Mouse (Mus musculus) layer of hippocampus, postnatal 14 days (tissue): ENCODE measurements at regions not wholly inside any gene's neighbourhood (a gene's known extent, or its start where the extent isn't known, plus 50 kb on each side); places are given as distances from the start of the nearest gene placed in this dataset.

Experiments used
- DNase-seq, 2 experiments: peaks; one replicate each; pipeline ENCODE4 v3.0.0; 2021 to 2022; ENCODE audit warnings: low spot score in 2 of 2, mixed read lengths in 1 of 2

DNA sequence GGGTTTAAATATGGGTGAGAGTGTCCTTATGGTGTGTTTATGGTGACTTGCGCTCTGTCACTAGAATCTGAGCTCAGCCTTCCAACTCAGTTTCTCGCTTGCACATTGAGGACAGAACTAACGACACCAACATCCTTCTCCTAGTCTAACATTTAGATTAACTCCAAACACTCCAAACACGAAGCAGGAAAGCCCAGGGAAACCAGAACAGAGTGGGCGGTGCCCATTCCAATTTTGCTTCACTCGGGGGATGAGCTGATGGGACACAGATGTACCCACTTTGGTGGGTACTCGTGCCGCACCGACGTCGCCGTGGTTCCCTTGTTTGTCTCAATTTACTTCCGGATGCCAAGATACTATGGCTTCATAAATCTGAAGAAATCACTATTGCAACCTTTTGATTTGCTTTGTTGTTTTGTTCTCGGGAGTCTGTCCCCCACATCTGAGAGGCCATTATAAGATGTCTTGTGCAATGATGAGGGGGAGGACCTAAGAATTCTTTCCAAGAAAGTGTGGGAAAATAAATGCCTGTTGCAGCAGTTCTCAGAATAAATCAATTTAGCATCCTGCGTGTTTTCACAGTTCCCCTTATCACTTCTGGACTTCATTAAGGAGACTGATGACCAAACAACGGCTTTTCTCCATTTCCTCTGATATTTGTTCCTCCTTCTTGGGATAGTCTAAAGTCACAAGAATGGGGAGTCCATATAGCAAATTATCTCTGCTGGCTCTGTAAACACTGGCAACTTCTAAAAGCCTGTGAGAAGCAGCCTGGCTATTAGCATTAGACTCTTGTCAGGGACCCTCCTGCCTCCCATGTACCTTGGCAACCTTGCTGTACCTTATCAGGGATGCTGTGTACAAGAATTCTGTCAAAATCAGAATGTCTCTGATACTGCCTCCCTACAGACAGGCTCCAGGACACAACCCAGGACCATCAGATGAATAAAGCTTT is 96.2 kb upstream of the Klf9 start:
- no peak for DNase-seq

GRCm38 (mm10) chr19:23051456-23051855 is 89.6 kb upstream of the Klf9 start:
- DNase-seq = no peak

DNA sequence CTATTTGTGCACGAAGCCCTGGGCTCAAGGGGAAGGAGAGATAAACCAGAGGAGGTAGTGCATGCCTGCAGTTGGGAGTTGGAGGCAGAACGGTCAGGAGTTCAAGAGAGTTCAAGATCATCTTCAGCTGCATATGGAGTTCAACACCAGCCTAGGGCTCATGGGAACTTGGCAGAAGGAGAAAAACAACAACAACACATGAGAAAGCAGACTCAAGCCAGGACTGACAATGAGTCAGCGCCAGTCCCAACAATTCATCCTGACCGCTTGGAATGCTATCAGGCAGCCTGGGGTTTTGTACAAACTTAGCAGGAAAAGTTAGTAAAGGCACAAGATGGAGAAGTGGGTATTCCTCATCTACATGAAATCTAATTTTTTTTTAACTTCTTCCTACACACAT is 86.6 kb upstream of the Klf9 start:
- DNase-seq = no peak

DNA sequence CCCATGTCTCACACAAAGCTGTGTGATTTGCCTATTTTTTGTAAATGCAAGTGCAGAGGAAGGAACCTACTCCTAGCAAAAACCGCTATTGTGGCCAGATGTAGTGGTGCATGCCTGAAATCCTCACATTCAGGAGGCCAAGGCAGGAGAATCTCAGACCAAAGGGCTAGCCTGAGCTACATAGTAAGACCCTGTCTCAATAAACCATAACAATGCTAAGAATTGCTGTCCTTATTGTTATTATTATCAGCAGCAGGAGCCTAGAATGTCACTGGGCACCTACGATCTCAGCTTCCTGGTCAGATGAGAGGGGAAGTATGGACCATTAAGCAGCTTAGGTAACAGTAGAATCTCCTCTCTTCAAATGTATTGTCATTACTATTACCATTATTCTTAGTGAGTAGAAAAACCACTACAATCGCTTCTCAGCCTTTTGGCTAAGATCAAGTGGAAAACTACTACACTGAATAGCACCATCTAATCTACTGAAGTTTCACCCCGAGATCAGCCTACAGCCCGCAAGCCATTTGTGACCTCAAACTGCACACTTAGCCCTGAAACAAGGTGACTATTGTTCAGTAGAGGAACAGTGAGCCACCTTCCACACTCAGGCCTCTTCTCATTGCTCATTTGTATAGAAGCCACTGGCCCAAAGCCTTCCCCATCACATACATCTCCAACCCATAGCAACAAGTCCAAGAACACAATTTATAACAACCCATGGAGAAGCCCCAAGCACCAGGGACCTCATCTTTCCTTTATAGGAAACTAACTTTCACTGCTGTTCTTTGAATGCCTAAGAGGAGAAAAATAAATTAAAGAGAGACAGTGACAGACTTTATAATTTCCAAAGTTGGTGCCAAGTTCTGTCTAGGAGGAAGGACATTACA is 84.9 kb upstream of the Klf9 start:
- DNase-seq = no peak

GRCm38 (mm10) chr19:23056851-23057707 is 83.9 kb upstream of the Klf9 start:
- peak; percentile 75 to 87 for DNase-seq

GRCm38 (mm10) chr19:23057739-23058501 is 83.1 kb upstream of the Klf9 start:
- DNase-seq = peak in 1 of 2 experiments; percentile 48

- no peak for DNase-seq
Measured at GRCm38 (mm10) chr19:23058502-23058900, 82.5 kb upstream of the Klf9 start.

DNA sequence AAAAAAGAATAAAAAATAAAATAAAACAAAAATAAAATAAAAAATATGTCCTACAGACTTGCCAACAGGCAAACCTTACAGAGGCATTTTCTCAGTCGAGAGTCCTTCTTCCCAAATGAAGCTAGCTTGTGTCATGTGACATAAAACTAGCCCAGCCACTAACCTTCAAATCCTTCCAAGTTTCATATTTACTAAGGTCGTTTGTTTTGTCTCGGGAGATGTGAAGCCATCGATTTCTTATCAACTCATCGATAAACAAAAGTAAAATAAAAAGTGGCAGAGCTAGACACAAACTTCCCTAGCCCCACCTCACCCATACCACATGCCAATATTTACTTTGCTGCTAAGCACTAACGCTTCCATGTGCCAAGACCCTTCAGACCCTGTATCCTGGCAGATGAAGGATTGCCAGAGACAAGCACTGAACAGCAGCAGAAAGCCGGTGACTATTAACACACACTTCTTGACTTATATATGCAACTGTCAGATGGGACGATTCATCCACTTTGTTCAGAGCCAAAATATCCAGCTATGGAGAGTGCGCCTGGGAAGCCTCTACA is 79.9 kb upstream of the Klf9 start:
- no peak for DNase-seq

GRCm38 (mm10) chr19:23061906-23062305 is 79.1 kb upstream of the Klf9 start:
- DNase-seq = no peak

GRCm38 (mm10) chr19:23062851-23063250 is 78.2 kb upstream of the Klf9 start:
- no peak for DNase-seq

DNA sequence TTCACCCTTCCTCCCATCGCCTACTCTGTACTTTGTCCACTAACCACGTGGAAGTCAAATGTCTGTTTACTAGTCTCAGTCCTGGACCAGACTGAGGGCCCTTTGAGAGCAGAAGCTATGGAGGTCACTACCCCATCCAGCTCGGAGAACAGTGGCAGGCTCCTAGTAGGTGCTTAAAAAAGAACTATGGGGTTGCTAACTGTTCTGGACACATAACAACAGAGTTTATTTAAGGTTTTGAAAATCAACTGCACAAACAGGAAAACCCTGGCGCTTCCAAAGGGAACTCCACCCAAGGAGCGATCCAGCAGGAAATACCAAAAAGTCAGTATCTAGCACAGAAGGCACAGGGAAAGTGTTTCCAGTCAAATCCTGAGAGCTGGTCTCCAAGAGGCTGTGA is 75.5 kb upstream of the Klf9 start:
- no peak for DNase-seq

- DNase-seq = no peak
Measured at GRCm38 (mm10) chr19:23066726-23067125, 74.3 kb upstream of the Klf9 start.

GRCm38 (mm10) chr19:23068600-23068999 is 72.4 kb upstream of the Klf9 start:
- no peak for DNase-seq

DNA sequence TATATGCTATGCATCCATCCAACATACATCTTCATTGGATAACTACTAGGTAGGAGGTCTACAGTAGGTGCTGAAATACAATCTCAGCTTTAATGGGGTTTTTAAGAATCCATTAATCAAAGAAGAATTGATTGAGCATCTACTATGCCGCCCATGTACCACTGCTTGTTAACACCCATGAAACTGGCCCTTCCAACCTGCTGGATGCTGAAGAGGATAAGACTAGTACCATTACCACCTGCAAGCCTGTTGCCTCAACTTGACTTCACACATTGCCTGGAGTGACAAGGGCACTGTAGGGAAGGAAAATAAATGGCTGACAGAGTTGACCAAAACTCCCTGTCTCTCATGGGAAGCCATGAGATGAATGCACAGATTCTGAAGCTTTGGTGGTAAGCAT is 71.4 kb upstream of the Klf9 start:
- no peak for DNase-seq

DNA sequence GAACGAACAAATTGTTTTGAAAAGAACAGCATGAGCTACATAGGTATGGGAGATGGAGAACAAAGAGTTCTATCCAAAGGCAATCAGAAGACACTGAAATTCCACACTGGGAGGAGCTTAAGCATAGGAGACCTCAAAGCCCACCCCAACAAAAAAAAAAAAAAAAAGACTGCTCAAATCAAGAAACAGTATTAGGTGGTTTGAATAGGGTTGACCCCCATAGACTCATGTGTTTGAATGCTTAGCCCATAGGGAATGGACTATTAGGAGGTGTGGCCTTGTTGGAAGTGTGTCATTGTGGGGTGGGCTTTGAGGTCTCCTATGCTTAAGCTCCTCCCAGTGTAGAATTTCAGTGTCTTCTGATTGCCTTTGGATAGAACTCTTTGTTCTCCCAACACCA is 70.0 kb upstream of the Klf9 start:
- DNase-seq = no peak

DNA sequence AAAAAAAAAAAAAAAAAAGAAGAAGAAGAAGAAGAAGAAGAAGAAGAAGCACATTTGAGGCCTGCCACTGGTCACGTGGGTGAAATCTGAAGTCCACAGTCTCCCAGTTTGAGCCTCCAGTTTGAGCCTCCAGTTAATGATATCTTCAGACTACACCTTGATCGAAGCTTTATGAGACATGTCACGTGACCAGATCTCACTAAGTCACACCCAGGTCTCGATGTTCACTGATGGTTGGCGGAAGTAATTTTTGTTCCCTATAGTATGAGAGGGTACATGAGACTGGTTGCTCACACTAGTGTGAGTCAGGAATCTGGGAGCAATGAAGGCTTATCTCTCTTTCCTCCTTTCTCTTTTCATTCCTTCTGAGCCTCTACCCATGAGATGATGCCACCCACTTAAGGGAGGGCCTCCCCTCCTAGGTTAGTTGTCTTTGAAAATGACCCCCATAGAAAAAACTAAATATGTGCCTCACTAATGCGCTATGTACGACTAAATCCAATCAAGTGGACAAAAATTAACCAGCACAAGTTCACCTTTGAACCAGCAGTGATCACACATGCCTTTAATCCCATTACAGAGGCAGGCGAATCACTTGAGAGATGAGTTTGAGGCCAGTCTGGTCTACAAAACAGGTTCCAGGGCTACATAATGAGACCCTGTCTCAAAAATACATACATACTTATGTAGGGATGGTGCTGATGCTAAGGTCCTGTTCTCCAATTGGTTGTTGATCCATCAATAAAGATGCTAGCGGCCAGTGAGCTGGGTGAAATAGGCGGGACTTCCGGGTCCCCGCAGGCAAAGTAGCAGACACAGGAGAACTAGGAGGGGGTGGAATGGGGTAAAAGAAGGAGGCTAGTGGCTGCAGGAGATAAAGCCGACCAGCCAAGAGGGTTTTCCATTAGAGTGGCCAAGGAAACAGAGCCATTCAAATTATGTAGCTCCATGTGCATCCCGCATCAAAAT is 66.1 kb upstream of the Klf9 start:
- no peak for DNase-seq

- no peak for DNase-seq
Measured at GRCm38 (mm10) chr19:23075790-23076189, 65.2 kb upstream of the Klf9 start.

GRCm38 (mm10) chr19:23085173-23085660 is 55.8 kb upstream of the Klf9 start:
- DNase-seq = no peak

GRCm38 (mm10) chr19:23087575-23087974 is 53.5 kb upstream of the Klf9 start:
- DNase-seq = no peak
